Mouse (Mus musculus) kidney, adult 2 months (tissue): ENCODE results near the gene Gm20696.

Source experiments
- CTCF ChIP-seq: fragments of 200-500 bp; conservative IDR thresholded peaks from 2 replicates; pipeline ENCODE4 v1.5.1; 2011; ENCODE audit warnings: low read depth, mild to moderate bottlenecking, control low read depth, low read length, moderate library complexity, mixed read lengths; ENCODE audit not compliant: insufficient read depth, insufficient read length
- POLR2A ChIP-seq: fragments of 200-500 bp; IDR thresholded peaks from one replicate; pipeline ENCODE4 v1.6.1; 2011; ENCODE audit warnings: low read depth, low read length, control low read depth

DNA sequence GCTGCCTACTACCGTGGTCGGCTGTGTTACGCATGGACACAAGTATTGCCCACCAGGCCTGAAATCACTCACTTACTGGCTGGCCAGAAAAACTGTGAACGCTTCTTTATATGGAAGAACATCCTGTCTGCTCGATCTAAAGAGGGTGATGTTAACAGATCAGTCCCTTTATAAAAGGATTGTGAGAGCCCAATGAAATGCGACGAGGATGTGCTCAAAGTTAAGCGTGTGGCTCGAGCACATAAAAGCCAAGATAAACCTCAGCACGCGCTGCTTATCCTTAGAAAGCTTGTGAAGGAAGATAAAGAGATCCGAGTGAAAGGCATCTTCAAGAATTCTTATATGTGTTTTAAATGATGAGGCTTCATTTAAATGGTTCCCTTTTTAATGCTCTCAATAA is 270.9 kb downstream of the Gm20696 start:
- no peak for TF ChIP-seq CTCF
- no peak for TF ChIP-seq POLR2A
